Mouse (Mus musculus) liver, embryonic 14.5 days (tissue): Measurements from ENCODE around the gene Rpp40. TPM values are rescaled to one million over a fixed set of nuclear protein-coding genes. Genes with fewer than 3 reads are reported as not detected.

ENCODE experiments used
- ATAC-seq: fragments of 200-750 bp; cut with Nextera tagmentation; 2 replicates; pipeline ENCODE4 v1.8.0; 2017; ENCODE audit warnings: moderate number of reproducible peaks, mild to moderate bottlenecking, moderate library complexity; ENCODE audit not compliant: insufficient read depth
- DNase-seq, 3 experiments: peaks; one replicate each; pipeline ENCODE4 v3.0.0-alpha.2; 2012 to 2013; ENCODE audit warnings: low read depth in 3 of 3, low spot score in 3 of 3
- H3K27ac ChIP-seq: fragments of 300-500 bp; sonication (generic); 2 replicates; pipeline ENCODE4 v1.5.1; 2014; ENCODE audit warnings: moderate library complexity, mild to moderate bottlenecking, control low read depth, inconsistent platforms
- H3K27me3 ChIP-seq: fragments of 300-500 bp; sonication (generic); 2 replicates; pipeline ENCODE4 v1.6.1; 2014; ENCODE audit warnings: mild to moderate bottlenecking, low read length, moderate library complexity; ENCODE audit not compliant: control insufficient read depth, insufficient read depth
- H3K36me3 ChIP-seq: fragments of 300-500 bp; sonication (generic); replicated peaks from 2 replicates; pipeline ENCODE4 v1.6.1; 2014; ENCODE audit warnings: low read depth; ENCODE audit not compliant: control insufficient read depth, insufficient read depth
- H3K4me1 ChIP-seq, 2 experiments: fragments of 200-500 bp in 1 of 2; fragments of 300-500 bp in 1 of 2; sonication (generic) in 1 of 2; replicated peaks; 2 replicates each; pipeline ENCODE4 v1.6.1; 2012 to 2014; ENCODE audit warnings: antibody characterized with exemption in 1 of 2, inconsistent platforms in 1 of 2, low read length in 1 of 2; ENCODE audit not compliant: control insufficient read depth in 2 of 2, insufficient read depth in 2 of 2
- H3K4me2 ChIP-seq: fragments of 300-500 bp; sonication (generic); 2 replicates; pipeline ENCODE4 v1.6.1; 2014; ENCODE audit warnings: low read depth, mild to moderate bottlenecking, control low read depth, moderate library complexity
- H3K4me3 ChIP-seq, 2 experiments: fragments of 200-500 bp in 1 of 2; fragments of 300-500 bp in 1 of 2; sonication (generic) in 1 of 2; 2 replicates each; pipeline ENCODE4 v1.5.1; 2012 to 2014; ENCODE audit warnings: low read depth in 2 of 2, low read length in 2 of 2, mild to moderate bottlenecking in 2 of 2, control low read depth in 1 of 2, inconsistent platforms in 1 of 2, moderate library complexity in 1 of 2; ENCODE audit not compliant: insufficient read depth in 1 of 2
- H3K9ac ChIP-seq: fragments of 300-500 bp; sonication (generic); replicated peaks from 2 replicates; pipeline ENCODE4 v1.6.1; 2014; ENCODE audit warnings: mild to moderate bottlenecking, control low read depth, moderate library complexity
- H3K9me3 ChIP-seq: fragments of 300-500 bp; sonication (generic); 2 replicates; pipeline ENCODE4 v1.6.1; 2016; ENCODE audit warnings: low read length, mixed read lengths; ENCODE audit not compliant: control insufficient read depth
- CTCF ChIP-seq: IDR thresholded peaks from 2 replicates; pipeline ENCODE4 v1.5.1; 2016; ENCODE audit warnings: antibody characterized with exemption, low read depth, control low read depth
- EP300 ChIP-seq: IDR thresholded peaks from 2 replicates; pipeline ENCODE4 v1.6.1; 2016; ENCODE audit warnings: antibody characterized with exemption, low read depth
- WGBS: fragments of 180-500 bp; shearing (Covaris S2); extraction: QIAGEN DNeasy Blood & Tissue Kit; methylation state at CpG from one replicate; pipeline ENCODE4 v1.1.7; 2014; ENCODE audit not compliant: insufficient replicate concordance; 5-methylcytosine and 5-hydroxymethylcytosine counted together
- polyA plus RNA-seq, 2 experiments: library from polyadenylated mRNA; depleted of rRNA in 1 of 2; stranded (reverse) in 1 of 2; unstranded in 1 of 2; fragments of >200 nt; fragmentation: Nextera tagmentation in 1 of 2; extraction: Ambion mirVana in 1 of 2; gene quantifications; 2 replicates each; pipeline versions ENCODE4 v1.2.1 to v1.2.3; 2012 to 2014

Gene Rpp40
- polyA plus RNA-seq, 2 experiments, result 4.3 to 10.3 TPM

GRCm38 (mm10) chr13:35940934-35941333, 34.8 kb upstream of the Rpp40 start:
- ATAC-seq (no peak), DNase-seq (no peak)
- 38% methylated on average over 5 of the region's 5 CpGs for WGBS
- no peak for TF ChIP-seq CTCF
- TF ChIP-seq EP300, result no peak
- Histone ChIP-seq H3K27ac (no peak overlapping the region), H3K9me3 (no peaks in the 10 kb centered on the region), H3K27me3 (no peaks in the 10 kb centered on the region), H3K9ac (no peak overlapping the region), H3K36me3 (no peaks in the 10 kb centered on the region), H3K4me1 (no peaks in the 10 kb centered on the region), H3K4me3 (no peak overlapping the region), H3K4me2 (no peak overlapping the region)

DNA sequence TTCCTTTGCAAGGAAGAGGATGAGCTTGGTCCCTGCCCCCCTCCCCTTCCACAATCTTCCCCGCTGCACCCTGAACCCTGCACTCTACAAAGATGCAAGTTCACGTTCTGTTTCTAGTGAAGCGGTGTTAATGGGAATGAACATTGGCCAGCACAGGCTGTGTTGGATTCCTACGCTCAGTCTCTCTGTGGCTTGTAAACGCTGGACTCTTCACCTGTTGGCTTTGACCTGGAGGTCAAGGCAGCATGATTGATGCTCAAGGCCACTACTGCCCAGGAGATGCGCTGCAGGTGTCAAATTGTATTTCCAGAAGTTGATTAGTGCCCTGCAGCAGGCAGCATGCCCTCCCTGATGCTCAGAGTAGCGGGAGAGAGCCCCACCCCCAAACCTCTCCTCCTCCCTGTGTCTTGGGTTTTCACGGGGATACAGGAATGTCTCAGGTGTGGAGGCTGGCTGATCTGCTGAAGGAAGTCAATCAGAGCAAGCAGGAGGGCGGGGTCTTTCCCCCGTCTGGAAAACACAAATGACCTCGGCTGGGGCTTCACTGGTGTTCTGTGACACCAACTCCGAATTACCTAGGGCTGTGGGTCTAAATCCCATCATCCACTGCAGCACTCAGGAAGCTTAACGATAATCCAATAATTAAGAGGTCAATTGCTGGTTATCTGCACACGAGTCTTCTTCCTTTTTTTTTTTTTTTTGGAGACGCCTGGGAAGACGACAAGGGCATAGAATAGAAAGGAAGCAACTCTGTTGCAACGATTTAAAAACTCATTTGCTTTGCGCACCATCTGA, 33.9 kb upstream of the Rpp40 start:
- TF ChIP-seq EP300 (no peak), CTCF (no peak)
- ATAC-seq (no peak), DNase-seq (no peak)
- 54% methylated on average over 18 of the region's 18 CpGs for WGBS
- Histone ChIP-seq H3K9ac (no peak overlapping the region), H3K4me3 (no peak overlapping the region), H3K27ac (no peak overlapping the region), H3K4me1 (no peaks in the 10 kb centered on the region), H3K4me2 (no peak overlapping the region), H3K36me3 (no peaks in the 10 kb centered on the region), H3K9me3 (no peaks in the 10 kb centered on the region), H3K27me3 (no peaks in the 10 kb centered on the region)

DNA sequence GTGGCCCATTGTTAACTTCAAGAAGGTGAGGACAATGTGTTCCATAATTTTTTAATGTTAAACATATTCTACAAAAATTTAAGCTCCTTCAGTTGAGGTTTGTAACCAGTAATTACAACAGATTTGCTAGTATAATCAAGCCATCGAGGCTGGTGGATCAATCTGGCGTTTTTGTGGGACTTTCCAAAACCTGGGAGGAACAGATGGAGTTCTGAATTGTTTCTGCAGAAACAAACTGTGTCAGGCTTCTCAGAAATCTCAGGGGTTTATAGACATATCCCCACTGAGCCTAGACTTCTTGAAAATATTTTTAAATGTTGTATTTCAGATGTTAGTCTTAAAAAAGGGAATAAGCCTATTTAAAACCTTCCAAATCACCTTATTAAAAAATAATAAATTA, 31.8 kb upstream of the Rpp40 start:
- no peak overlapping the region for H3K9ac ChIP-seq
- H3K4me2 ChIP-seq, result no peak overlapping the region
- H3K4me3 ChIP-seq, result no peak overlapping the region
- TF ChIP-seq CTCF (no peak), EP300 (no peak)
- no peaks in the 10 kb centered on the region for H3K9me3 ChIP-seq
- no peak for ATAC-seq
- no peaks in the 10 kb centered on the region for H3K4me1 ChIP-seq
- no peaks in the 10 kb centered on the region for H3K36me3 ChIP-seq
- DNase-seq, result no peak
- no peak overlapping the region for H3K27ac ChIP-seq
- WGBS, result 54% methylated on average over 2 of the region's 2 CpGs
- H3K27me3 ChIP-seq, result no peaks in the 10 kb centered on the region

GRCm38 (mm10) chr13:35911476-35911875, 5.3 kb upstream of the Rpp40 start:
- ATAC-seq, result no peak
- H3K4me3 ChIP-seq, result no peak overlapping the region
- 0 out of 4 replicates have a peak, but pooled peaks cover 0 to 1% of the 10 kb centered on the region in 2 experiments for H3K4me1 ChIP-seq
- no peak for DNase-seq
- 67% methylated on average over 1 of the region's 1 CpGs for WGBS
- no peaks in the 10 kb centered on the region for H3K27me3 ChIP-seq
- no peaks in the 10 kb centered on the region for H3K36me3 ChIP-seq
- no peak overlapping the region for H3K9ac ChIP-seq
- TF ChIP-seq EP300, result no peak
- TF ChIP-seq CTCF, result no peak
- H3K9me3 ChIP-seq, result no peaks in the 10 kb centered on the region
- H3K4me2 ChIP-seq, result no peak overlapping the region
- H3K27ac ChIP-seq, result no peak overlapping the region

GRCm38 (mm10) chr13:35905378-35905777, 781 bp downstream of the Rpp40 start:
- H3K9me3 ChIP-seq, result no peaks in the 10 kb centered on the region
- no peaks in the 10 kb centered on the region for H3K36me3 ChIP-seq
- 2% methylated on average over 13 of the region's 13 CpGs for WGBS
- H3K4me2 ChIP-seq, result peak overlapping the region; percentile 72
- peak overlapping the region; percentile 11 for H3K9ac ChIP-seq
- H3K4me1 ChIP-seq, result 0 out of 4 replicates have a peak, but pooled peaks cover 0 to 5% of the 10 kb centered on the region in 2 experiments
- H3K4me3 ChIP-seq, result peak overlapping the region; percentile 65 to 99
- no peaks in the 10 kb centered on the region for H3K27me3 ChIP-seq
- peak in 2 of 3 experiments; percentile 3 to 10 for DNase-seq
- H3K27ac ChIP-seq, result no peak overlapping the region
- ATAC-seq, result no peak
- no peak for TF ChIP-seq EP300
- TF ChIP-seq CTCF, result no peak
